ENCODE assay signal across 21 mouse cellular contexts in the genomic region with DNA sequence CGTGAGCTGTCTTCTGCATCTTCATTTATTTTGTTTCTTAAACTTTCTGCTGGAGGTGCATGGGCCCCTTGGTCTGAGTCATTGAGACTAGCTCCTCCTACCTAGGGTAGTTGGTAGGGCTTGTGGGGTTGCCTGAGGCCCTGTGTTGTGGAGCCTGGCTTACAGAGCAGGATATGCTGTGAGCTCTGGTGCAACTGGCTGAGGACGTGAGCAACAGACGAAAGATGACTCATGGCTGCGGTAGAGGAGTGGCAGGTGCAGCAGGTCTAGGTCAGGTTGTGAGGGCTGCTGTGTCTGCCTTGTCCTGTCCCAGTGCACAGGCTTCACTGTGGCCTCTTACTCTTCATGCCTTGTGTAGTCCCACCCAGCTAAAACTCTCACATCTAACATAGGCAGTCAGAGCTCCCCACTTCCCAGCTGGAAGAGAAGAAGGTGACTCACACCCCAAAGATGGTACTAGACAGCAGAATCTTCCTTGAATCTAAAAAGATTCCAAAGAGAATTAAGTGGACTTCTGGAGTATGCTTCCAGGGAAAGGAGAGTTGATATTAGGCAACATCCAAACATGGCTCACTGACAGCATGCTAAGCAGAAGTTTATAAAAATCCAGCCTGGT. TPM values are rescaled to one million over a fixed set of nuclear protein-coding genes. Genes with fewer than 3 reads are reported as not detected.
DNase-seq lines count a peak whose midpoint lies in the region; ATAC-seq and TF ChIP-seq lines count a peak whose summit lies in the region.
"Had no signal": no experiment of that assay in that cellular context is flagged by ENCODE, and none has a peak within 500 bp of the region (broad histone marks: within the 10 kb centered on the region; RNA-seq: fewer than 3 reads in every experiment).

No protein-coding gene starts in this region.

- peak overlapping the region; percentile 45; the same call in 1 of the 2 replicates for H3K27ac ChIP-seq in stomach, postnatal 0 days (replicated peaks)
- H3K27ac ChIP-seq: forebrain, embryonic 13.5 days; heart, embryonic 15.5 days; hindbrain, embryonic 12.5 days; intestine, embryonic 15.5 days; liver, embryonic 13.5 days; midbrain, embryonic 13.5 days; neural tube, embryonic 15.5 days had no signal

- peak; percentile 28 for ATAC-seq in activated CD4-positive, CD25-positive, alpha-beta regulatory T cell, adult 4 months
- peak; percentile 83 for ATAC-seq in stomach, postnatal 0 days (ENCODE audit: low FRiP score, low TSS enrichment)
- no peak for ATAC-seq in erythroblast, adult 5-6 weeks (replicated peaks; ENCODE audit: low FRiP score, poor library complexity, severe bottlenecking)
- ATAC-seq: forebrain, embryonic 13.5 days; intestine, embryonic 15.5 days; midbrain, embryonic 13.5 days had no signal

- no peaks in the 10 kb centered on the region for H3K9me3 ChIP-seq in stomach, postnatal 0 days (ENCODE audit: control insufficient read depth, low read length)
- H3K9me3 ChIP-seq: forebrain, embryonic 13.5 days; heart, embryonic 15.5 days; hindbrain, embryonic 12.5 days; intestine, embryonic 15.5 days; liver, embryonic 13.5 days; midbrain, embryonic 13.5 days; neural tube, embryonic 15.5 days had no signal

- peak; percentile 7 for DNase-seq in adrenal gland, postnatal 14 days
- no peak for DNase-seq in adrenal gland, postnatal 4 days (ENCODE audit: low spot score in 2 of 2)
- peak; percentile 57 for DNase-seq in urinary bladder, postnatal 14 days (ENCODE audit: low spot score)
- no peak for DNase-seq in urinary bladder, postnatal 25 days (ENCODE audit: low spot score)
- DNase-seq in stomach, postnatal 0 days (ENCODE audit: low spot score): no peak
- no peak for DNase-seq in thymus, postnatal 4 days
- DNase-seq: B cell, adult 2 months; cerebellum, postnatal 10 days; heart, adult 18-20 months; layer of hippocampus, postnatal 36 days; left cerebral cortex, postnatal 4 days; liver, embryonic 13.5 days; thymus, postnatal 14 days had no signal

- H3K27me3 ChIP-seq in stomach, postnatal 0 days (ENCODE audit: control insufficient read depth, insufficient read depth, low read length): no peaks in the 10 kb centered on the region
- H3K27me3 ChIP-seq: forebrain, embryonic 13.5 days; heart, embryonic 15.5 days; hindbrain, embryonic 12.5 days; intestine, embryonic 15.5 days; liver, embryonic 13.5 days; midbrain, embryonic 13.5 days; neural tube, embryonic 15.5 days had no signal

- no peaks in the 10 kb centered on the region for H3K4me1 ChIP-seq in stomach, postnatal 0 days (replicated peaks; ENCODE audit: control insufficient read depth, insufficient read depth)
- H3K4me1 ChIP-seq: heart, embryonic 15.5 days; hindbrain, embryonic 12.5 days; intestine, embryonic 15.5 days; liver, embryonic 13.5 days; midbrain, embryonic 13.5 days; neural tube, embryonic 15.5 days had no signal

- 84% methylated on average over 4 of the region's 4 CpGs for WGBS in stomach, postnatal 0 days

- H3K4me3 ChIP-seq in stomach, postnatal 0 days (ENCODE audit: low read depth, low read length): no peak overlapping the region
- H3K4me3 ChIP-seq: forebrain, embryonic 13.5 days; heart, embryonic 15.5 days; hindbrain, embryonic 12.5 days; intestine, embryonic 15.5 days; liver, embryonic 13.5 days; midbrain, embryonic 13.5 days; neural tube, embryonic 15.5 days had no signal

- TF ChIP-seq CTCF in stomach, postnatal 0 days (IDR thresholded peaks at IDR 0.05; ENCODE audit: low read depth): no peak

- H3K36me3 ChIP-seq in stomach, postnatal 0 days (ENCODE audit: control insufficient read depth, insufficient read depth, low read length): no peaks in the 10 kb centered on the region
- H3K36me3 ChIP-seq: hindbrain, embryonic 12.5 days; intestine, embryonic 15.5 days; midbrain, embryonic 13.5 days; neural tube, embryonic 15.5 days had no signal

- no peak overlapping the region for H3K4me2 ChIP-seq in stomach, postnatal 0 days (replicated peaks; ENCODE audit: low read depth)
- H3K4me2 ChIP-seq: forebrain, embryonic 13.5 days; heart, embryonic 15.5 days; hindbrain, embryonic 12.5 days; intestine, embryonic 15.5 days; liver, embryonic 13.5 days; midbrain, embryonic 13.5 days; neural tube, embryonic 15.5 days had no signal

- no peak for TF ChIP-seq EP300 in stomach, postnatal 0 days (optimal IDR thresholded peaks at IDR 0.05)

- no peak overlapping the region for H3K9ac ChIP-seq in stomach, postnatal 0 days (ENCODE audit: low read length)
- H3K9ac ChIP-seq: forebrain, embryonic 13.5 days; heart, embryonic 15.5 days; hindbrain, embryonic 12.5 days; intestine, embryonic 15.5 days; liver, embryonic 13.5 days; midbrain, embryonic 13.5 days; neural tube, embryonic 15.5 days had no signal

RNA-seq across cellular contexts. Expression of a gene that starts 56.1 kb away (rescaled TPM):
- 35.6 and 45.1 TPM in 2 replicates for total RNA-seq in adrenal gland, postnatal 14 days (2021)
- total RNA-seq in adrenal gland, postnatal 4 days (2021): 10 to 100 TPM; 35.2 to 36.4 TPM
- polyA plus RNA-seq in activated CD4-positive, CD25-positive, alpha-beta regulatory T cell, adult 4 months (2017; shearing (Covaris generic)): 10 to 100 TPM; 13.4 to 14.6 TPM
- 14.3 and 14.5 TPM in 2 replicates for polyA plus RNA-seq in stomach, postnatal 0 days (2015; fragmentation: Nextera tagmentation; extraction: Ambion mirVana)
- total RNA-seq in erythroblast, adult 5-6 weeks (2015; ENCODE audit: low replicate concordance): 6.1 TPM in 1 of 2 replicates, not detected in the other
- total RNA-seq in erythroblast, adult 5-6 weeks (2017; ENCODE audit: low replicate concordance): 3.9 and 4.6 TPM in 2 replicates

Comparison
In these comparisons a context has a peak if more than half of its experiments do, and no peak if none do; other contexts are left out.
1. DNase-seq: peak in adrenal gland, postnatal 14 days (single experiment) and urinary bladder, postnatal 14 days (single experiment); none in adrenal gland, postnatal 4 days (0 of 2), urinary bladder, postnatal 25 days (single experiment), stomach, postnatal 0 days (single experiment) and thymus, postnatal 4 days (single experiment).